Mouse (Mus musculus): ENCODE measurements around the gene Mpl.

DNA sequence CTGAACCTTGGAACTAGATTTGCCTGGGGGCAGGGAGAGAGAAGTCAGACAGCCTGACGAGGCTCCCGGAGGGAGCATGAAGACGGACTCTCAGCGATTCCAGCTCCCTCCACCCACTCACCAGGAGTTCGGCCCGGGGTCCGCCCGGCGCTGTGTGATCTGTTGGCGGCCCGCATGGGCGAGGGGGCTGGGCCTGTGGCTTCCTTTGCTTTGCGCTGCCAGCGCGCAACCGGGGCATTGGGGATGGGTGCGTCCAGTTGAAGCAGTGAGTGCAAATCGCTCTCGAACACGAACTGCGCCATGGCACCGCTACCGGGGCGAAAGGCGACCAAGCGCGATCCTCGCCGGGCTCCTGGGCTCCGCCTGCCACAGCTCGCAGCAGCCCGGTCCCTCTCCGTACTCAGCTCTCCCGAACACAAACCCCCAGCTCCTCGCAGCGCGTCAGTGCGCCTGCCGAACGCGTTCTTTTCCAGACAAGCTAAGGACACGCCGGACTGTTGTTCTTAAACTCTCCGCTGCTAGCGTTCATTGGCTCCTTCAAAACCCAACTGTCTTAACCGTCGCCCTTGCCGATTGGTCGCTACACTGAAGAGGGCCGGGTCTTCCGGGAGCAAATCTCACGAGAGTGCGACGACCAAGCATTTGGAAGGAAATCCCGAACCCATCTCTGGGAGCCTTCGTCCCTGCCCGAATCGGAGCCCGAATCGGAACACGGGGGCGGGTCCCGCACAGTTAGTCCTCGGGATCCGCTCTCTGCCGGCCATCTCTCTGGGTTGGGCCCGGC is 20.3 kb downstream of the Mpl start, which contains the start of gene Cdc20:
- TF ChIP-seq CTCF (IDR thresholded peaks at IDR 0.05; ENCODE audit: control insufficient read depth, insufficient read depth, insufficient replicate concordance, low read depth, low read length), result no peak
- TF ChIP-seq POLR2A (IDR thresholded peaks at IDR 0.05; ENCODE audit: control insufficient read depth, low read depth, low read length), result peak; percentile 97

All from testis, adult 2 months (tissue).